Mouse (Mus musculus) limb, embryonic 14.5 days (tissue): ENCODE measurements around the gene Gemin4. TPM values are rescaled to one million over a fixed set of nuclear protein-coding genes. Genes with fewer than 3 reads are reported as not detected.

Source experiments
- ATAC-seq: fragments of 200-750 bp; cut with Nextera tagmentation; 2 replicates; pipeline ENCODE4 v1.8.0; 2017; ENCODE audit warnings: low read depth, moderate number of reproducible peaks, moderate TSS enrichment; ENCODE audit not compliant: low FRiP score
- DNase-seq: peaks from one replicate; pipeline ENCODE4 v3.0.0-alpha.2; 2015; ENCODE audit warnings: low spot score
- H3K27ac ChIP-seq: fragments of 300-500 bp; sonication (generic); replicated peaks from 2 replicates; pipeline ENCODE4 v1.5.1; 2014; ENCODE audit warnings: low read depth, mild to moderate bottlenecking, low read length, moderate library complexity, mixed read lengths
- H3K27me3 ChIP-seq: fragments of 300-500 bp; sonication (generic); 2 replicates; pipeline ENCODE4 v1.6.1; 2014; ENCODE audit warnings: low read length, mixed read lengths; ENCODE audit not compliant: control insufficient read depth, insufficient read depth
- H3K36me3 ChIP-seq: fragments of 300-500 bp; sonication (generic); 2 replicates; pipeline ENCODE4 v1.6.1; 2014; ENCODE audit warnings: mild to moderate bottlenecking, low read length, moderate library complexity, mixed read lengths; ENCODE audit not compliant: control insufficient read depth, insufficient read depth
- H3K4me1 ChIP-seq: fragments of 300-500 bp; sonication (generic); 2 replicates; pipeline ENCODE4 v1.6.1; 2014; ENCODE audit warnings: antibody characterized with exemption, low read length, mixed read lengths; ENCODE audit not compliant: control insufficient read depth, insufficient read depth
- H3K4me2 ChIP-seq: fragments of 300-500 bp; sonication (generic); replicated peaks from 2 replicates; pipeline ENCODE4 v1.6.1; 2014; ENCODE audit warnings: low read depth, mild to moderate bottlenecking, low read length, moderate library complexity; ENCODE audit not compliant: severe bottlenecking
- H3K4me3 ChIP-seq: fragments of 300-500 bp; sonication (generic); replicated peaks from 2 replicates; pipeline ENCODE4 v1.5.1; 2014; ENCODE audit warnings: low read length
- H3K9ac ChIP-seq: fragments of 300-500 bp; sonication (generic); 2 replicates; pipeline ENCODE4 v1.6.1; 2014; ENCODE audit warnings: mild to moderate bottlenecking, low read depth, low read length, moderate library complexity; ENCODE audit not compliant: severe bottlenecking
- H3K9me3 ChIP-seq: fragments of 300-500 bp; sonication (generic); 2 replicates; pipeline ENCODE4 v1.6.1; 2016; ENCODE audit warnings: low read length; ENCODE audit not compliant: control insufficient read depth
- POLR2A ChIP-seq: fragments of 200-500 bp; IDR thresholded peaks from 2 replicates; pipeline ENCODE4 v1.8.0; 2012; ENCODE audit warnings: inconsistent platforms, mild to moderate bottlenecking, moderate library complexity, borderline replicate concordance; ENCODE audit not compliant: insufficient read depth, insufficient read length; ENCODE audit errors: extremely low read depth
- WGBS: fragments of 180-500 bp; shearing (Covaris S2); extraction: QIAGEN DNeasy Blood & Tissue Kit; methylation state at CpG from one replicate; pipeline ENCODE4 v1.1.7; 2014; 5-methylcytosine and 5-hydroxymethylcytosine counted together
- polyA plus RNA-seq, 2 experiments: library from polyadenylated mRNA; depleted of rRNA in 1 of 2; stranded (reverse) in 1 of 2; unstranded in 1 of 2; fragments of >200 nt; fragmentation: Nextera tagmentation in 1 of 2; extraction: Ambion mirVana in 1 of 2; gene quantifications; 2 replicates each; pipeline versions ENCODE4 v1.2.1 to v1.2.3; 2012 to 2014

Gene Gemin4
- polyA plus RNA-seq (2012; rRNA removed) (14.8 and 17.1 TPM in 2 replicates), polyA plus RNA-seq (2014; fragmentation: Nextera tagmentation; extraction: Ambion mirVana) (32.0 and 32.6 TPM in 2 replicates)

GRCm38 (mm10) chr11:76217390-76217800 lies at the start of gene Gemin4, which contains the start of gene Dbil5:
Gene Gemin4 (minus strand): TSS chr11:76217664.
Gene Dbil5 (plus strand): TSS chr11:76217608.
- Histone ChIP-seq H3K36me3 (peaks cover 49% of the 10 kb centered on the region), H3K27ac (peak within 1 kb of the TSS; percentile 97), H3K9ac (peak within 1 kb of the TSS; percentile 90), H3K4me2 (peak within 1 kb of the TSS; percentile 62), H3K4me1 (no peaks in the 10 kb centered on the region), H3K4me3 (peak within 1 kb of the TSS; percentile 80), H3K9me3 (no peaks in the 10 kb centered on the region), H3K27me3 (no peaks in the 10 kb centered on the region)
- TF ChIP-seq POLR2A: peak; percentile 90
- DNase-seq: peak; percentile 98
- WGBS: under 1% methylated on average over 23 of the region's 35 CpGs
- ATAC-seq: peak; percentile 97

DNA sequence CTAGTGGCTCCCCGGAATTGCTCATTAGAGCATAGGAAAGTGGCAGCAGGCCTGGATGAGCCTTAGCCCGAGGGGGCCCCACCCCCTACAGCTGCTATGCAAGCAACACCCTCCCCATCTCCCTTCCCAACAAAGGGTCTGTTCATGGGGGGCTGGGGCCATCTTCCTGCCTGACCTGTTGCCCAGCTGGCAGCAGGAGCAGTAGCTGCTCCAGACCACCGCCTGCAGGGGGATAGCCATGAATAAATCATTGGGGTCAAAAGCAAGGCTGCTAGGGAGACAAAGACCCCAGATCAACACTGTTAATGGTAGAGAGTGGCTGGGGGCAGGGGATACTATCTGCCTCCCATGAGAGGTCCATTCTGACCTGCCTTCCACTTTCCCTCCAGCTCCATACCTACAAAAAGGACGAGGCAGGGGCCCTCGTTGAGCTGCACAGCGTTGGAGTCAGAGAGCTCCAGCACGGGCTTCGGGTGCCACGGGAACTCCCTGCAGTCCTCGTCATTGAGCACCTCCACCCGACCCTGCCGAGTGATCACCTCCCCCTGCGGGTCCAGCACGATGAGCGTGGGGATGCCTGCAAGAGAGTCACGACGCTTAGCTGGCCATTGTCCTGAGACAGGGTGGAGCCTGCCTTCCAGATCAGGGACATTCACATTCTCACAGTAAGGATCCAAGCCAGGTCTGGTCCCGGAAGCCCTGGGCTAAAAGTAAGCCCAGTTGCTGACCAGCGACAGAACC lies 45.3 kb upstream of the Gemin4 start:
- no peak for TF ChIP-seq POLR2A
- peaks cover 35% of the 10 kb centered on the region for H3K36me3 ChIP-seq
- DNase-seq: no peak
- peaks cover 5% of the 10 kb centered on the region; the same call in 1 of the 2 replicates for H3K4me1 ChIP-seq
- 16% methylated on average over 19 of the region's 19 CpGs for WGBS
- H3K9ac ChIP-seq: no peak overlapping the region
- H3K27ac ChIP-seq: no peak overlapping the region
- H3K27me3 ChIP-seq: no peaks in the 10 kb centered on the region
- H3K4me2 ChIP-seq: no peak overlapping the region
- no peak for ATAC-seq
- no peak overlapping the region for H3K4me3 ChIP-seq
- no peaks in the 10 kb centered on the region for H3K9me3 ChIP-seq

- Histone ChIP-seq H3K27me3 (no peaks in the 10 kb centered on the region), H3K36me3 (peaks cover 38% of the 10 kb centered on the region), H3K9ac (no peak overlapping the region; the same call in 1 of the 2 replicates), H3K9me3 (no peaks in the 10 kb centered on the region), H3K4me1 (peaks cover 10% of the 10 kb centered on the region; the same call in 1 of the 2 replicates), H3K27ac (no peak overlapping the region), H3K4me2 (no peak overlapping the region), H3K4me3 (no peak overlapping the region)
- DNase-seq (no peak), ATAC-seq (no peak)
- TF ChIP-seq POLR2A: no peak
- 83% methylated on average over 12 of the region's 12 CpGs for WGBS
Measured at GRCm38 (mm10) chr11:76261224-76261623, 43.8 kb upstream of the Gemin4 start.

DNA sequence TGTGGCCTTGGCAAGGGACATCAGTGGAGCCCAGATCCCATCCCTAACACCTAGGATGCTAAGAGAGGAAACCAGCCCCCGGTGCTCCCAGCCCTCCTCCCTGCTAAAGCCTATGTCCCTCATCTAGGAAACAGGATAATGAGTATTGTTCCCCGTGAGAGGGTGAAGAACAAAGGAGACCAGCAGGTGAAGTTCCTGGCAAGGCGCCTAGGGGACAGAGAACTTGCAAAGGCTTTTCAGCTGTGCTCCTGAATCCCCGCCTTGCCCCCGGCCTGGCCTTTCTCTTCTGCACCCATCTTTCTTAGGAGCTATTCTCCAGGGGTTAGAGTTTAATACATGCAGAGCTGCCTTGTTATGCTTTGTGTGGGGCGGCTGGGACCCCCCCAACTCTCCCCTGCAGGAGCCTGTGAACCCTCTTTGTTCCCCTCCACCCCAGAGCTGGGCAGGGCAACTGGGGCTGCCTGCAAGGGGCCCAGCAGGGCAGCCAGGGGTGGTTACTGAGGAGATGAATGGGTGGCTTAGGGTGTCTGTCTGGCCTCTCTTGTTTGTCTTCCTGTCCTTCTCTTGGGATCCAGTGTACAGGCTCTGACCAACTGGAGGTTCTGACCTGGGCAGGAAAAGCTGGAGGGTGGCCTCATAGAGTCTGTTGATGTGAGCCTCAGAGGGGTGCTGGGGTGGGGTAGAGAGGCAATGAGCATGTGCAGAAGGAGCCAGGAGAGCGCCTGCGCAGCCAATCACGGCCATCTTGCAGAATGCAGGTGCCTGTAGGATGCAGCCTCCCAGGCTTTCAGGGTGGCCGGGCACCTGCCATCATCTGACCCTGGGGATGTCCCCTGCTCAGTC lies 43.0 kb upstream of the Gemin4 start:
- no peak overlapping the region for H3K9ac ChIP-seq
- no peaks in the 10 kb centered on the region for H3K9me3 ChIP-seq
- peaks cover 38% of the 10 kb centered on the region for H3K36me3 ChIP-seq
- no peaks in the 10 kb centered on the region for H3K27me3 ChIP-seq
- no peak overlapping the region for H3K4me3 ChIP-seq
- peaks cover 16% of the 10 kb centered on the region for H3K4me1 ChIP-seq
- 68% methylated on average over 10 of the region's 10 CpGs for WGBS
- no peak overlapping the region for H3K4me2 ChIP-seq
- TF ChIP-seq POLR2A: no peak
- ATAC-seq (no peak), DNase-seq (no peak)
- no peak overlapping the region for H3K27ac ChIP-seq

DNA sequence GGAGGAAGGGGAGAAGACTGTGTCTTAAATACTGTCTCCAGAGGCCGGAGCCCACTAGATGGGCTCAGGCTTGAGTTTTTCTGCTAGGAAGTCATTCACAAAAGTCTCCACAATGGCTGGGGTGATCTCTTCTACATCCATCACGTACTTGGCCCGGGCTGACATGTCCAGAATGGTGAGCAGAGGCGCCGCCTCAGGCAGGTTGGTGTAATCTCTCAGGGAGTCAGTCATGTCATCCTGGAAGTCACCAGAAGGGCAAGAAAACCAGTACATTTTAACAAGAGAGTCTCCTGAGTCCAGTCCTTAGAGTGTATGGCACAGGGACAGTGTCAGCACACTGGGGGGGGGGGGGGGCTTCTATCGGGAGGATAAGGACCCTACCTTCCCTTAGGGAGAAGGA lies 41.0 kb upstream of the Gemin4 start:
- Histone ChIP-seq H3K36me3 (peaks cover 40% of the 10 kb centered on the region), H3K4me1 (peaks cover 18% of the 10 kb centered on the region), H3K4me2 (no peak overlapping the region), H3K27me3 (no peaks in the 10 kb centered on the region), H3K9ac (no peak overlapping the region), H3K27ac (no peak overlapping the region), H3K4me3 (no peak overlapping the region), H3K9me3 (no peaks in the 10 kb centered on the region)
- TF ChIP-seq POLR2A: no peak
- whole genome bisulfite sequencing: 86% methylated on average over 6 of the region's 6 CpGs
- ATAC-seq (no peak), DNase-seq (no peak)
